Mouse (Mus musculus): ENCODE measurements around the gene Relt. TPM values are rescaled to one million over a fixed set of nuclear protein-coding genes. Genes with fewer than 3 reads are reported as not detected.
A peak's percentile ranks its signal among the peaks of the same experiment; 100 is the strongest.

Gene Relt
- total and polyA plus RNA-seq, 3 experiments, result 1.3 to 4.5 (median 2.5) TPM

DNA sequence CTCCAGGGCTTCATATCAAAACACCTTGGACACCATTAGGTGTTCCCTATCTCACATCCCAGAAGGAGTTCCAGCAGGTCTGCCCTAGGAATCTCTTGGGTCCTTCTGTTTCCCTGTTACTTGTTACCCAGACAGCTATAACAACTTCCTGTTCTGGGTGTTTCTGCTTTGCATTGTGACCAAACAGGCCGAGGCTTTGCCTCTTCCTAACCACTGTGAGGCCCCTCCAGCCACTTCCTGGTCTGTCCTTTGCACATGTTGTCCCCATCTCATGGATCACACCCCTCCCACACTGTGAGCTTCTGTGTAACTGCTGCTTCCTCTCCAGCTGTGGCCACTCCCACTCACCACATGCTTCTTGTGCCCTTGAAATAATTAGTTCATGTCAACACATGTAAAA, 17.8 kb downstream of the Relt start:
- no peak for DNase-seq

DNA sequence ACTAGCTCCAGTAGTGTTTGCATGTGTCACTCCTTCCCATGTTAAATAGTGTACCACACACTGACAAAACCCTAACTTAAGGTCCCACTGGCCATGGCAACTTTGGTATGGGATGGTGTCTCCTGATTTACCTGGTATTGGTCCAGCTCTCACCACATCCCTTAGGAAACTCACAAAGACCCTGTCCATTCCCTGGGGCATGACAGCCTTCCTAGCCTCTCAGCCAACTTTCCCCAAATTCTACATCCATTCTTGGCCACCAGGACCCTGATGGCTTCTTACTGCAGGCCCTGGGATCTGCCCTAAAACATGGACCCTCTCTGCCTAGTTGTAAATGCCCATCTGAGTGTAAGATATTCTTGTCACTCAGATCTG, 18.2 kb downstream of the Relt start:
- DNase-seq, result no peak

DNA sequence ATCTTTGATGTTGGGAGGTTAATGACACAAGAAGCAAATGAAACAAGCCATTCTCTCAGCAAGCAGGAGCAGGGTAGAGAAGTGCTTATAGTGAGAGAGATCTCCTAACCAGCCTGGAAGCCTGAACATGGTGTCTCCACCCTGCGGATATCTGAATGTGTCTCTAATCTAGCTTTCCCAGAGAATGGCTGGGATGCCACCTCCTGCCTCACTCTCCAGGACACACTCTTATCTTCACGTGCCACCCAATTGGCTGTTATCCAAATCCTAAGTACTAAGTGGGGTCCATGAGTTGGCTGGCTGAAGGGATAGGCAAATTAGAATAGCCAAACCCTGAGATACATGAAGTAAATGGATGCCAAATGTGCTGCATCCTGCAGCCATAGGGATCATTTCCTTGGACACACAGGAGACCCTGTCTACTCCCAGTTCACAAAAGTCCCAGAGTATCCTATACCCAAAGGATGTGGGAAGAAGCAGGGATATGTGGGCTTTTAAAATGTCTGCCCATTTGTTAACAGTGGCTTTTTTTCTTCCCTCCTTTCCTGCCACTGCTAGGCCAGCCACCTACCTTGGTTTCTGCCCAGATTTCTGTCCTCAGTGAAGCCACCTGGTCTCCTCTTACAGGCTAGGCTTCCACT, 18.7 kb downstream of the Relt start:
- no peak for DNase-seq

DNA sequence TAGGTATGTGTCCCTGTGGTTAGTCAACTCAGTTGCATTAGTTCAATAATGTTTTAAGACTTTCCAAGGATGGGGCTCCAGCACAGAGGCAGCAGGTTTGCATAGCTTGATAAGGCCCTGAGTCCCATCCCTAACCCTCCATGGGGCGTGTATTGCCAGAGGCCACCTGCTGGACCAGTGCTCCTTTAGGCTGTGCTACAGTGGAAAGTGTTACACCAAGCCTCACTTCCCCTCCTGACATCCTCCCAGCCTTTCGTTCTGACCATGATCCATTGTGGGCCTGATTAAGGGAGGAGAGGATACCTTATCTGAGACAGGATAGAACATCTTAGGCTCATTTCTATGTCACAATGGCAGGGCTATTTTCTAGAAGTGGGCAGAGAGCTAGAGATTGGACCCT, 19.4 kb downstream of the Relt start:
- DNase-seq, result no peak

DNA sequence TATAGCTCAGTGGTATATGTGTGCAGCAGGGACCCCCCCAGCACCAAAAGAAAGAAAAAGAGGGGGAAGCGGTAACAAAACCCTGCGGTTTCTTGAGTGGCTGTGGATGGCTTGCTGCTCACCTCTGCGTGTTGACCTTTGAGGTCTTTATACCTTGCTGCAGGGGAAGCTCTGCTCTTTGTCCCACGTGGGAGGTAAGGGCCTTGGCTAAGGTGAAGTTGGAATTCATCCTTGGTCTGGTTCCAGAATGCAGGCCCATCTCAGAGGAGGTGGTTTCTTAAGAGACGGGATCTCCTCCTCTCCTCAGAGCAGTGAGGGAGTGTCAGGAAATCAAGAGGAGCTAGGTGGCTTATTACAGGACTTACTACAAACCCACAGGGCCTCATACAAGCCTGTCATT, 21.1 kb downstream of the Relt start:
- DNase-seq, result no peak

DNA sequence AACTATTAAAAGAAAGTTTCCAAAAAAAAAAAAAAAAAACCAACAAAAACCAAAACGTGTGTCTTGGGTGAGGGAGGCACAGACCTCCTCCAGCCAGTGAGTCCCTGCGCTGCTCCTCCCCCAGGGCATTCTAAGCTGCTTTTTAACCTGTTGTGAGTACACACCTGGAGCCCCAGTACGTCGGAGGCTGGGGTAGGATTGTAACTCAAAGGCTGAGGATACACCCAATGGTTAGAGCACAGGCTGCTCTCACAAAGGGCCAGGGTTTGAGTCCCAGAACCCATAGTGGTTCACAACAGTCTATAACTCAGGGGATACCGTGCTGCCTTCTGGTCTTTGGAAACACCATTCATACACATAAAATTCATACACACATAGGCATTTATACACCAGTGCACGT, 21.6 kb downstream of the Relt start:
- no peak for DNase-seq

DNA sequence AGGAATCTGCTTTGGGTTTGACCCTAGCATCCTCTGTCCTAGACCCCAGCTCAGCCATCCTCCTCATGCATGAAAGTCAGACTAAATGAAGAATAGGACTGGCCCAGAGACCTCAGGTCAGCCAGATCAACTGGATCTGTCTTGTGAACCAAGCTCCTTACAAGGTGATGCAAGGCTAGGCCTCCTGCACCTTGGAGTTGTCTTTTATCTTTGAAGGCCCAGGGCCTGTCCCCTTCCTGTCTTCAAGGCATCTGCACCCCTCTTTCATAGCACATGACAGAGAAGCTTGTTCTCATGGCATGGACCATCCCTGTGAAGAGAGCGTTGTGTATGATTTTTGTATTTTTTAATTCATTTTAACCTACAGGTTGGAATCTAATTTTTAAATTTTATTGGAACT, 22.3 kb downstream of the Relt start:
- no peak for DNase-seq

DNA sequence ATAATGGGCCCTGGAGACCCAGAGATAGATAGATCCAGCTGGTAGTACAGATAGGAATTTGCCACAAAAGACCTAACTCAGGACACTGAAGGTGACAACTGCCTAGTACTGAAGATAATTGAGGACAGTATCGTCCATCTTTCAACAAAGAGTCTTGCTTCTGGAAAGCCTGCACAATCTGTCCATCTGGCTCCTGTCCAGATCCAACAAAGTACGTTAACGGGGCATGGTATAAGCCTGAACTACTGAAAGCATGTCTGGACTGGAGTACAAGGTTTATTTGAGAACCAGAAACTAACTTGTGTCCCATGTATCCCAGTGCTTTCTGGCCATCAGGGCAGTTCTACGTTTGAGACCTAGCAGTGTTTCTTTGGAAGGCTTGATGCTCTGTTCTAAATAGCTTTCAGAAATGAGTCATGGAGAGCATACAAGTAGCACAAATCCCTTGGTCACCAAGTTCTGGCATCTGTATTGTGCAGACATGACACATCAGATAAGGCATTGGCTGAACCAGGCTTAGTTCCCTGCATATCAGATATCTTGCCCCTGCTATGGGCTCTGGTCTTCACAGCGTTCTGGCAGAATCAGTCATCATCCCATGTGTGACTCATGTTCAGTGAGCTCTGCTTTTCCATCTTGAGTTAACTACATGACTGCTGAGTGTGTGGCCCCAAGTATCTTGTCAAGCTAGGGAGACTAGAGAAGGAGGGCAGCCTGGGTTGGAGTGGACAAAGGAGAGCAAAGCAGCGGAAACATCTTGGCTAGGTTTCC, 23.4 kb downstream of the Relt start:
- peak; percentile 31 for DNase-seq

DNA sequence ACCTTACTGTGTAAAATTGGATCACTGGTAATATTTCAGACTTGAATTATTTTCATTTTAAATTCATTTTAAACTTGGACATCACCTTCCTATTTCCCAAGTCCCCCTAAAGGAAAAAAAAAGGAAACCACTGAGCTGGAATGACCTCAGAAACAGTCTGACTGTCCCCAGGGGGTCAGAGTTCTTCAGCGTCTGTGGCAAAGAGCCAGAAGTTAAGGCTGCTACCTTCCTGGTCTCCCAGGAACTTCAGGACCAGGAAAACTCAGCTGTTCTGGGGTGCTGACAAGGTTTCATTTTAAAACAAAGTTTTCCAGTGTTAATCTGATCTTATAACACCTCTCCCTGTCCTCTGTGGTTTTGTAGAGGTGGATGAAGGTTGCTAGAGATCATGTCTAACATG, 25.5 kb downstream of the Relt start:
- no peak for DNase-seq

DNA sequence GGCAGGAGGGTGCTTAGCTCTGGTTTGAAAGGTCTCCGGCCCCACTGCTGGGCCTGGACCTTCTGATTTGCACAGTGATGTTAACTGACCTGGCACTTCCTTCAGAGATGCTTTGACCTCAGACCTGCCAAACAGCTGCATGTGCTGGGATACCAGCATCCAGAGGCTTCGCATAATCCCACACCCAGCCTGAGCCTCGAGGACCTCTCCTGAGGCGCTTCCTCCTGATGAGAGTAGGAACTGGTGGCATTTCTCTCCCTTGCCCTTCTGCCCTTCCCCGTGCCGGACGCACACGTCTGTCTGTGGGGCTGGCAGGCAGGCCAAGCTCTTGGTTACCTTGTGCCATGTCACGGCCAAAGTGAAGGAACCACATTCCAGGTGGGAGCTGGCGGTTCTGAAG, 26.6 kb downstream of the Relt start:
- no peak for DNase-seq

DNA sequence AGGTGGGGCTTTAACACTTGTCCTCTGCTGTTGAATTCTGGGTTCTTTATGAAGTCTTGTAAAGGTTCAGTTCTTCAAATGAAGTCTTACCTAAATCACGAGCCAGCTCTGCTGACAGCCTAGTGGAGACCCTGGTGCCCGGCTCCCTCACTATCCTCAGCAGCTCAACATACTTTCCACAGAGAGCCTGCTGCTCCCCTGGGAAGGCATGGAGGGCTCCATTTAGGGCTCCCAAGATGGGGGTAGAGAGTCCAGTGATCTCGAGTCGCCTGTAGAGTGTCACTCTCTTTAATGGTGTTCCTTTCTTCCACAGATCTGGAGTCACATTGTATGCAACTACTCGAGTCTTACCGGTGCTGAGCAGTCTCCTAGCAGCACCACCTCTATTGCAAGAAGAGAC, 27.5 kb downstream of the Relt start:
- no peak for DNase-seq

DNA sequence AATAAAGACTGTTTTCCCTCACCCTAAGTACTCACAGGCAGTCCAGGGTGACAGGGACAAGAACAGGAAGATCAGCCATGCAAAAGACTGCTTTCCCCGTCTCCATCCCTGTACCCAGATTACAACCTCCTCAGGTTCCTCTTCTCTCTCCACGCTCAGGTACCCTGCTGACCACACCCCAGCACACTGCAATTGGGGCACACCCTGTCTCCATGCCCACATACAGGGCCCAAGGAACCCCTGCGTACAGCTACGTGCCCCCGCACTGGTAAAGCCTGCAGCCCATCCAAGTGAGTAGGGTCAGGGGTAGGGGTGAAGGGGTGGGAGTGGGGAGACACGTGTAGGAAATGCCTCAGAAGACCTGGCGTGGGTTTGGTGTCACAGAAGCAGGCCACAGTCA, 28.1 kb downstream of the Relt start:
- DNase-seq, result no peak

DNA sequence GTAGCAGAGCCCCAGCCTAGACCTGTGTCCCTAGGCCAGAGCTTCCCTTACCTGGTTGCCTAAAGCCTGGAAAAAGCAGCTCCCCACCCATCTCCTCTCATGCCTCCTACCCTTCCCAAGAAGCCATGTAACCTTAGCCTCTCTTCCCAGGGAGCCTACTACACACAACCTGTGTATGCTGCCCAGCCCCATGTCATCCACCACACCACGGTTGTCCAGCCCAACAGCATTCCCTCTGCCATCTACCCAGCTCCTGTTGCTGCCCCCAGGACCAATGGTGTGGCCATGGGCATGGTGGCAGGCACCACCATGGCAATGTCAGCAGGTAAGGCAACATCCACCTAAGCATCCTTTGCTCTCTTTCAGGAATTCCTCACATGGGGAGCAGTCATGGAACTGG, 29.4 kb downstream of the Relt start:
- DNase-seq, result no peak

DNA sequence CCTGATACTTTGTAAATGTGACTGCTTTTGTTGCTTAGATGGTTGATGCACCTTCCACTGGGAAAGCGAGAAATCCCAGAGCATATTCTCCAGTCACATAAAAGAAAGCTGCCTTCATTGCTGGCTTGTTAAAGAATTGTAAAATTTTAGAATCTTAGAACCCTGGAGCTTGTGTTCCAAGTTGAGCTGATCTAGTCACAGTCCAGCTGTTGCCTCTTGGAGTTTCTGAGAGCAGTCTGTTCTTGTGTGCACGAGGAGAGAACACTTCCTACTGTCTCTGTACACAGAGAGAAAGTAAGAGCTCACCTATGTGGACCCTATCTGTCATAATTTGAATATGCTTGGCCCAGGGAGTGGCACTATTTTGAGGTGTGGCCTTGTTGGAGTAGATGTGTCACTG, 34.7 kb downstream of the Relt start:
- no peak for DNase-seq

DNA sequence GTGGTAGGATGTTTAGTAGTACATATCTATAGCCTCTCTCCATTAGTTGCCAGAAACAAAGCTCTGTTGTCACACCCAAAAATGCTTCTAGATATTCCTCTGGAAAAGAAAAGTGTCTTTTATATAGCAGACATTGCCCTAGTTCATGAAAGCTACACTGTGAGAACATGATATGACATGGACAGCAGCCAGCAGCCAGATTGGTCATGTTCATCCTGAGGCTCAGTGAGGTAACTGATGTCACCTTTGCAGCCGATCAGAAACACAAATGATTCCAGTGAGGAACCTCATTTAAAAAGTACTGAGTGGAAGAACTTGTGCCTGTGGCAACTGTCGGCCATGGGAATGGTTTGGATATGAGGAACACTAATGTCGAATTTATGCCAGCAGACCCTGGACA, 38.6 kb downstream of the Relt start:
- no peak for DNase-seq

DNA sequence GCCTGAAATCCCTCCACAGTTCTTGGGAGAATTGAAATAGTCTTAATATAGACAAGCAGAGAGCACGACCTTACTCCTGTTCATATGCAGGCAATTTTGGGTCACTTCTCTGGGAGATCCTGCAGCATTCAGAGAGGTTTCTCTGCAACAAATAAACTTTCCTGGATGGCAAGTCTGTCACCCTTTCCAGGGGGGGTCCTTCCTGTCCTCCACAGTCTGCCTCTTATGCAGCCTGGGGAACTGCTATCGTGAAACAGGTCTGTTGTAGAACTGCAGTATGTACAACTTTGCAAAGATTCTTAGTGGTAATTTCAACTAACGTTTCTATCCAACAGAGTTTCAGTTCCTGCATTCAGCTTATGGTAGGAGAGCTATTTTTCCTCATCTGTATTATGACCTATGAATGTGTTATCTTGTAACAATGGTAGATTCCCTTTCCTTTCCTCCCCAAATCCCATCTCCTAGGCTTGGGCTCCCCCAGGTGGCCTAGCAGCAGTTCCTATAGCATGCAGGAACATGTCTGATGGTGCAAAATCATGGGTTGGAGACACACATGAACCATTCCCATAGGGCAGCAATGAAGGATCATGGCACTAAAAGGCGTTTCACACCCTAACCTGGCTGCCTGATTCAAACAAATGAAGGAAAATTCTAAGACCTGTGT, 44.7 kb downstream of the Relt start:
- peak; percentile 16 for DNase-seq

DNA sequence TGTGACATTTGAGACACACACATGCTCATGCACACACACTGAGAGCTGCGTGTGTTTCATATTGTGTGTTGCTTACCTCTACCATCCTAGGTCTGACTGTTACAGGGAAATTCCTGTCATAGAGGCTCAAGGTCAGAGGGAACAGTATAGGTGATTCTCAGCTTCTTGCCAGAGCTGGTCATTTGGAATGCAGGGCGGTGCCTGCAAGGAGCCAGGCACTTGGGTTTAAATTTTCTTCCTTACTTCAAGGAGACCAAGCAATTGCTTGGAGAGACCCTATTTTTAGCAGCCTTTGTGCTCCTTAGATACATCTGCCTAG, 45.8 kb downstream of the Relt start:
- DNase-seq, result no peak

DNA sequence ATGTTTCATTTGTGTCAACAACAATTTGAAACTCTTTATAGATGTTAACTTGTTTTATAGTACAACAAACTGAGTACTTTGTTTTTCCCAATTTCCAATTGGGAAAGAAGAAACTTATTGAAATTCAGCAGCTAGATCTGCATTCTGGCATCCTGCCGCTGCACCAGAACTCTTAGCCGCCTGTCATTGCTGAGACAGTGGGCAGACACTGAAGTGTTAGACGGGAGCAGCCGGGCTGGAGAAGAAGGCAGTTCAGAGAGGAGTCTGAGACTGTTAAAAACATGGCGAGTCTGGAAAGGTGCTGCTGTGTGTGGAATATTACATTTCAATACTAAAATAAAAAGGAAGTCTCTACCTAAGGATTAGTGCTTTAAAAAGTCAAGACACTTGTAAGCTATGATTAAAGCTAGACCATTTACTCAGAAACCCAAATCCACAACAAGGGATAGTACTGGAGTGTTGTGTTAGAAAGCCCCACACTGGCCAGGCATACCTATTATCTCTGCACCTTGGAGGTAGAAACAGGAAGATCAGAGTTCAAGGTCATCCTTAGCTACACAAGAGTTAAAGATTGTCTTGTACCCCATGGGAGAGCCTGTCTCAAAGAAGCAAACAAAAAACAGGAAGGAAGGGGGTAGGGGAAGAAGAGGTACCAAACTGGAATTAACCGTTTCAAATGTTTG, 46.3 kb downstream of the Relt start:
- no peak for DNase-seq

DNA sequence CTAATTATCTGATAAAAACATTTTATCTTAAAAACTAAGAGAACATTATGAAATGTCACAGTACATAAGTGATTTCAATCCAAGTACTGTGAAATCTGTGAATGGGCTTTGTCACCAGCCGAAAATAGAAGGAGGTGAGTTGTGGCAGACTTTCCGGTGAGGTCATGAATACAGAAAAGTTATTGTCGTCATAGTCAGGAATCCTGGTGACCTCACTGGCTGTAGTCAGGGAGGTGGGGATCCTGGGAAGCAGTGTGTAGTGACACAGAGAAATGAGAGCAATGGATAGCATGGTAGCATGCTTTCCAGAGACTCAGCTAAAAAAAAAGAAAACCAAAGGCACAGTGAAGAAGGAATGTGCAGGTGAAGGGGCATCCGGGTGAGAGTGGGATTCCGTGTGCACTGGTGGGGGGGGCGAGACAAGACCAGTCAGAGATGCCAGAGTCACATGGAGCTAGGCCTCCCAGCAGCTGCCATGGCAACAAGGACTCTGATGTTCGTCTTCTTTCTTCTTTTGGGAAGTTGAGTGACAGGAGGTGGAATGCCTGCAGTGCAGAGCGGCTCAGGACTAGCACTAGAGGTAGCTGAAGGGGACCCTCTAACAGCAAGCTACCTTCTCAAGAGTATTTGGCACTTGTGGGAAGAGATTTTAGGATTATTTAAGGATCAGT, 47.2 kb downstream of the Relt start:
- DNase-seq, result no peak

DNA sequence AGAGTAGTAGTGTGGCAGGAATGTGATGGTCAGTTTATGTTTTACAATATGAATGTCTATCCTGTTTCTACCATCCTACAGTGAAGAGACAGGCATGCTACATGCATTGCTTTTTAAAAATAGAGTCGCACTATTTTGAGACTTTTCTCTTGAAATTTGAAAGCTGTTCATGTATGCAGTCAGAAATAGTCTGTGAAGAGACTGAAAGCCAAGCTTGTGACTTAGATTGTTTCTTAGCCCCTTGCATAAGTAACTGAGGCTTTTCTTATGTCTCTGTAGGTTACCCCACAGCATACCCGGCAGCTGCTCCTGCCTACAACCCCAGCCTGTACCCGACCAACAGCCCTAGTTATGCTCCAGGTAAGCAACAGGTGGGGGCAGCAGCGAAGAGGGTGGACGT, 50.6 kb downstream of the Relt start:
- DNase-seq, result no peak

DNA sequence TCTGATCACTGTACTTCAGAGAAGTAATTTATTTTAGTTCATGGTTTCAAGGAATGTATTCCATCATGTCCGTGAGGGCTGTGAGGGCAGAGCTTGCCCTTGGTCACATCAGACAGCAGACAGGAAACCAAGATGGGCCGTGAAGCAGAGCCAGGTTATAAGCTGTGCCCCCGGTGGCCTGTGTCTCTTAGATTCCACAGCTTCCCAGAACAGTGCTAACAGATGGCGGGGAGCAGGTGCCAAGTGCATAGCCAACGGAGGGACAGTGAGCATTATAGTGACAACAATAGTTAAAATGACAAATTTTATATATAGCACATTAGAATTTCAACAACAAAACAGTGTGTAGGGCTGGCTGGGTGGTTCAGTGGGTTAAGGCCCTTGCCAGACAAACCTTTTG, 51.3 kb downstream of the Relt start:
- DNase-seq, result no peak

DNA sequence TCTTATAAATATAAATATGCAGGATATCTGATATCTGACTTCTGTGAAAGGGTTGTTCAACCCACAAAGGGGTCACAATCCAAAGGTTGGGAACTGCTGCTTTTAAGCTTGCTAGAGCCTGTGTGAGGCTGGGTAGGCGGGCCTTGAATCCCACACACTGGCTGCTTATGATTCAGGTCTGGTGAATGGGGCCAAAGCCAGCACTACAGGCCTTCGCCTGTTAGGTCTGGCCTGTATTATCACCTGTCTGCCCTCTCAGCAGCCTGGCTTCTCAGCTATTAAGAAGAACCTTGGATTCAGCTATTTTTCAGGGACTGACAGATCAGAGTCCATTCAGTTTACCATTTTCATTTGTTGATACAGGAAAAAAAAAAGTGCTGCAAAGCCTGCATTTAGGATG, 57.9 kb downstream of the Relt start:
- DNase-seq, result no peak

DNA sequence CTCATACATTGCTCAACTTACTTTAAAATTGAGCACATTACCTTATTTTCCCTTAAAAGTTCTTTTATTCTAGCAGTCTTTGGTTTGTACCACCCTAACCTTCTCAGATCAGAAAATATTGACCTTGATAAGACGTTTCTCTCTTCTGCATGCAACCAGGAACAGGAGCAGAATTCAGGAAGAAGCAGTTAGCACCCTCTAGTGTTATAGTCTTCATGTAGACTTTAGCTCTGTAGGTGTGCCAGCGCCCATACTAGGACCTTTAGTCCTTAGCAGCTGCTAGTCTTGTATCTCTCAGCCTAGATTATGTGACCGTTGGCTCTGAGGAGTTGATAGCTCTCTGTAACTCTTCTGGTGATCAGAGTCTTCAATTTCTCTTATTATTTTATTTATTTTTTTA, 64.4 kb downstream of the Relt start:
- DNase-seq, result no peak

Measured in adrenal gland, adult 2 months (tissue).